In genomic region chr19:43386041-43386952, GRCm38 (mm10) we compare ENCODE assay signal across 9 mouse cellular contexts. TPM values are rescaled to one million over a fixed set of nuclear protein-coding genes. Genes with fewer than 3 reads are reported as not detected.
DNase-seq lines count a peak whose midpoint lies in the region; ATAC-seq and TF ChIP-seq lines count a peak whose summit lies in the region.
"Had no signal": no experiment of that assay in that cellular context is flagged by ENCODE, and none has a peak within 500 bp of the region (broad histone marks: within the 10 kb centered on the region; RNA-seq: fewer than 3 reads in every experiment).

No protein-coding gene starts in this region.

- TF ChIP-seq POLR2A in olfactory bulb, adult 2 months (IDR thresholded peaks at IDR 0.05; ENCODE audit: insufficient read depth, low read depth, low read length): no peak
- no peak for TF ChIP-seq POLR2A in thymus, adult 2 months (IDR thresholded peaks at IDR 0.05; ENCODE audit: control insufficient read depth, extremely low read depth, insufficient read depth, low read length, poor library complexity)

- ATAC-seq in intestine, postnatal 0 days: no peak
- ATAC-seq in erythroid progenitor cell, adult 5-6 weeks (replicated peaks; ENCODE audit: low FRiP score, poor library complexity, severe bottlenecking): no peak

- peak; percentile 15 to 17 for DNase-seq in cerebellum, postnatal 10 days
- DNase-seq in cerebellum, postnatal 36 days: no peak
- peak; percentile 19 for DNase-seq in right cerebral cortex, adult 2 months (ENCODE audit: low spot score in 2 of 2)
- no peak for DNase-seq in right cerebral cortex, adult 18-20 months
- DNase-seq in thymus, adult 2 months: no peak

- peaks cover 51% of the 10 kb centered on the region for H3K27me3 ChIP-seq in intestine, postnatal 0 days (replicated peaks; ENCODE audit: control insufficient read depth, insufficient read depth, low read length)
- peaks cover 13% of the 10 kb centered on the region; the same call in 1 of the 2 replicates for H3K27me3 ChIP-seq in thymus, adult 2 months (ENCODE audit: control insufficient read depth, insufficient read depth, low read length)

- no peaks in the 10 kb centered on the region for H3K36me3 ChIP-seq in intestine, postnatal 0 days (ENCODE audit: control insufficient read depth, insufficient read depth)
- no peaks in the 10 kb centered on the region for H3K36me3 ChIP-seq in thymus, adult 2 months (ENCODE audit: control insufficient read depth, insufficient read depth, low read length)

- WGBS in intestine, postnatal 0 days: under 1% methylated on average over 48 of the region's 48 CpGs
- WGBS in olfactory bulb, adult 2 months: under 1% methylated on average over 48 of the region's 48 CpGs
- WGBS in thymus, adult 2 months: 3% methylated on average over 48 of the region's 48 CpGs

- TF ChIP-seq CTCF in intestine, postnatal 0 days (IDR thresholded peaks at IDR 0.05; ENCODE audit: low read depth): no peak
- TF ChIP-seq CTCF in olfactory bulb, adult 2 months (IDR thresholded peaks at IDR 0.05; ENCODE audit: insufficient read depth, low read depth, low read length): no peak
- no peak for TF ChIP-seq CTCF in thymus, adult 2 months (IDR thresholded peaks at IDR 0.05; ENCODE audit: borderline replicate concordance, control insufficient read depth, extremely low read depth, insufficient read depth, low read length, poor library complexity)

- H3K9me3 ChIP-seq in intestine, postnatal 0 days (ENCODE audit: control insufficient read depth): no peaks in the 10 kb centered on the region

- H3K4me1 ChIP-seq in intestine, postnatal 0 days (replicated peaks; ENCODE audit: control insufficient read depth, insufficient read depth, low read length): no peaks in the 10 kb centered on the region
- H3K4me1 ChIP-seq in olfactory bulb, adult 2 months (ENCODE audit: control insufficient read depth, insufficient read depth, low read length): peaks cover 21% of the 10 kb centered on the region
- H3K4me1 ChIP-seq in thymus, adult 2 months (replicated peaks; ENCODE audit: control insufficient read depth, insufficient read depth, low read length): no peaks in the 10 kb centered on the region

- H3K9ac ChIP-seq in intestine, postnatal 0 days (ENCODE audit: low read depth, low read length): peak overlapping the region; percentile 42; the same call in 1 of the 2 replicates

- H3K4me3 ChIP-seq in intestine, postnatal 0 days (ENCODE audit: low read depth, low read length): peak overlapping the region; percentile 41
- peak overlapping the region; percentile 22 for H3K4me3 ChIP-seq in olfactory bulb, adult 2 months (ENCODE audit: insufficient read depth, low read depth, low read length)
- no peak overlapping the region for H3K4me3 ChIP-seq in thymus, adult 2 months (ENCODE audit: control insufficient read depth, insufficient read depth, low read length)
- H3K4me3 ChIP-seq: myocyte had no signal

- peak overlapping the region; percentile 54; the same call in 1 of the 2 replicates for H3K27ac ChIP-seq in intestine, postnatal 0 days (ENCODE audit: low read depth, low read length)
- H3K27ac ChIP-seq in olfactory bulb, adult 2 months (ENCODE audit: insufficient read depth, low read depth, low read length): no peak overlapping the region
- no peak overlapping the region for H3K27ac ChIP-seq in thymus, adult 2 months (ENCODE audit: control insufficient read depth, insufficient read depth, low read length)

- H3K4me2 ChIP-seq in intestine, postnatal 0 days (replicated peaks; ENCODE audit: low read depth): peak overlapping the region; percentile 56

RNA-seq across cellular contexts. Expression of gene Hpse2, which starts 1.9 kb away (rescaled TPM):
- 3.3 and 4.7 TPM in 2 replicates for polyA plus RNA-seq in intestine, postnatal 0 days (2015; fragmentation: Nextera tagmentation; extraction: Ambion mirVana)
- not detected in 2 replicates for polyA plus RNA-seq in olfactory bulb, adult 2 months (2012; ENCODE audit: insufficient read depth, insufficient read length, low replicate concordance, missing spikeins)
- 0.22 and 0.36 TPM in 2 replicates for polyA plus RNA-seq in thymus, adult 2 months (2012; rRNA removed)
- not detected in 2 replicates for total RNA-seq in erythroid progenitor cell, adult 5-6 weeks (2015; ENCODE audit: low replicate concordance)
- not detected in 2 replicates for total RNA-seq in erythroid progenitor cell, adult 5-6 weeks (2017; ENCODE audit: low replicate concordance)
- polyA plus RNA-seq: myocyte had no signal

RNA-seq across cellular contexts. Expression of gene Cnnm1, which starts 53.9 kb away (rescaled TPM):
- polyA plus RNA-seq in intestine, postnatal 0 days (2015; fragmentation: Nextera tagmentation; extraction: Ambion mirVana): 5.4 and 5.5 TPM in 2 replicates
- polyA plus RNA-seq in olfactory bulb, adult 2 months (2012; ENCODE audit: insufficient read depth, insufficient read length, low replicate concordance, missing spikeins): not detected in 2 replicates
- polyA plus RNA-seq in thymus, adult 2 months (2012; rRNA removed): 2.4 and 2.9 TPM in 2 replicates
- not detected in 2 replicates for total RNA-seq in erythroid progenitor cell, adult 5-6 weeks (2015; ENCODE audit: low replicate concordance)
- total RNA-seq in erythroid progenitor cell, adult 5-6 weeks (2017; ENCODE audit: low replicate concordance): not detected in 2 replicates
- polyA plus RNA-seq: myocyte had no signal

Comparison
In these comparisons a context has a peak if more than half of its experiments do, and no peak if none do; other contexts are left out.
1. DNase-seq: peak in cerebellum, postnatal 10 days (2 of 2) and right cerebral cortex, adult 2 months (2 of 2); none in cerebellum, postnatal 36 days (0 of 2), right cerebral cortex, adult 18-20 months (single experiment) and thymus, adult 2 months (single experiment).